Mouse (Mus musculus) cerebellum, postnatal 10 days (tissue): Measurements from ENCODE around the gene Mrps31.

ENCODE experiments used
- DNase-seq, 2 experiments: peaks; one replicate each; pipeline ENCODE4 v3.0.0; 2021; ENCODE audit warnings: mixed read lengths in 2 of 2

Gene Mrps31

GRCm38 (mm10) chr8:22411282-22411702 is at the start of gene Mrps31:
TSS of gene Mrps31 (plus strand) at chr8:22411361.
- DNase-seq, result peak; percentile 87 to 89

DNA sequence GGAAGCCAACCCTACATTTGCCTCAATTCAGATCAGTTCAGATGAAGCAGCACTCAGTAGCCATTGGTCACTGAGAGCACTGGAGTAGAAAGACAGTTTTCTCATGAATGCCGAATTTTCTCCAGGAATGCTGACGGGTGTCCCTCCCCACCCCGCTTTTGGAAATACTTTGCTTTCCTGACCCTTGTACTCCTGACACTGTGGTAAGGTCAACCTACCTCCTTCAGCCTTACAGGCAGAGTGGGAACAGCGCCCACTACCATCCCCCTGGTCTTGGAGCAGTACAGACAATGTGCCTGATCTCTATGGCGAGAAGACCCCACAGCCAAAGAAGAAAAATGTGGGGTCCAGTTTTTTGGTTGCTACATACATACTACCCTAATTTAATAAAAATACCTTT is 34.9 kb upstream of the Mrps31 start:
- no peak for DNase-seq

- peak; percentile 66 to 71 for DNase-seq
Measured at GRCm38 (mm10) chr8:22376903-22377302, 34.3 kb upstream of the Mrps31 start.

DNA sequence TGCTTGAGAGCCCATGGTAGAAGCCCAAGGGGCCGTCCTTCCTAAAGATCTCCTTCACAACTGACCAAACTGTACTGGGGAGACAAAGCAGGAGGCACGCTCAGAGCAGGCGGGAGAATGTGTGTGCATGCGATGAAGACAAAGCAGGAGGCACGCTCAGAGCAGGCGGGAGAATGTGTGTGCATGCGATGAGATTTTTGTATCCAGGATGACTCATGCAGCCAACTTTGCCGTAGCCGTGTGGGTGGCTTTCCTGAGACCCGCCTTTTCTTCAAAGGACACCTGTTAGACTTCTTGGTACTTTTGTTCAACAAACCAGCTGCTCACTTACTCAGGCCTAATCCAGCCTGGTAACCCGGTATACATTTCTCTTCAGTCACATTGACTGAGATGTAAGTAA is 30.2 kb upstream of the Mrps31 start:
- no peak for DNase-seq

DNA sequence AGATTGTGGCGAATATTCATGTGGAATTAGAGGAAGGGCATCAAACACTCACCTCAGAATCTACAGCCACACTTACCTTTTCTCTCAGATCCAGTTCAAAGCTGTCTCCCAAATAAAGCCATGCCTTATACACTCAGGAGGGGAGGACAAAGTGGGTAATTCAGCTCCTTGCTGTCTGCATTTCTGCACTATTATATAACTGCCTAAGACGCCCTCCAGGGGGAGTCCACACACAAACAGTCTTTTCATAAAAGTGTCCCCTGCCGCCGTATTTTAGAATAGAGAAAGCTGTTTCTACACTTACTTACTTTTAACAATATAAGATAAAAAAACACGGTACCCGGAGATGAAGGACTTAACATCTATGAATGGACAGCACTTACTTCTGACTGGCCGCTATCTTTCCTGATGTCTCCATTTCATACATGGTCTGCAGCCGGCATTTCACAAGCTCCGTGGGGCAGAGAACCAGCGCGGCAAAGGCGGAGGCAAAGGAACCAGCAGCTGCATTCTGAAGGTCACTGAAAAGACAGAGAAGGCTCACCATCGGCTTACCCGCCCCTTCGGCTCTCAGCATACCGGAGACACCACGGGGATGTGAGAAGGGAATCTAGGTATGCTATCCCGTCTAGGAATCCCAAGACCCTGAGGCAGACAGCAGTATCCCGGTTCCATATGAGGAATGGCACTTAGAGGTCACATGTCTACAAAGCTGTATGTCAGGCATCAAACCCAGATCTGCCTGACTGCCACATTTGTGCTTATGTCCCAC is 28.2 kb upstream of the Mrps31 start:
- no peak for DNase-seq

GRCm38 (mm10) chr8:22385158-22385557 is 26.0 kb upstream of the Mrps31 start:
- no peak for DNase-seq

- DNase-seq, result no peak
Measured at GRCm38 (mm10) chr8:22389874-22390273, 21.3 kb upstream of the Mrps31 start.

DNA sequence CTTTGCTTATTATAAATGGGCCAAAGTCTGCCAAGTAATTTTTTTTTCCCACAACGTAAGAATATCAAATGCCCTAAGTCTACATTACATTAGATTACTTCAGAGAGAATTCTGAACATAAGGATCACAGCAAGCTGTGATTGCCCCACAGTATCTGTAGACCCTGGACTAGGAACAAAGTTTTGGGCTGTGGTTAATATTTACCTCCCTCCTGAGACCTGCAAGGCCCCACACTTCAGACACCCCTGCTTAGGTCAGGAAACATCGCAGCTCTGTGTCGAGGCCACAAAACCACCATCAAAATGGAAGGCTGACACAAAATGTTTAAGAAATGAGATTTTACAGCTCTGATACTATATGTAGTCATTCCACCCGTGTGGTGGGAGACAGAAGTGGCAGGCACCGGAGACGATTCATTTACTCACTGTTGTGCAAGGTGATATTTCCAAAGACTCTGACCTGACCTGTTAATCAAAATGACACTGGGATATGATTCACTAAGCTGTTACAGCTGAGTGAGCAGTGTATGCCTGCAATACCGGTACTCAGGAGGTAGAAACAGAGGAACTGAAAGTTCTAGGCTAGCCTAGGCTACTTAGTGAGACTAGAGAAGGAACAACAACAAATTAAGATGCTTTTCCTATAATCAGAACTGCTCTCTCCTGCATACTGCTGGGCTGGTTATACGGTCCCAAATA is 20.2 kb upstream of the Mrps31 start:
- DNase-seq, result no peak

DNA sequence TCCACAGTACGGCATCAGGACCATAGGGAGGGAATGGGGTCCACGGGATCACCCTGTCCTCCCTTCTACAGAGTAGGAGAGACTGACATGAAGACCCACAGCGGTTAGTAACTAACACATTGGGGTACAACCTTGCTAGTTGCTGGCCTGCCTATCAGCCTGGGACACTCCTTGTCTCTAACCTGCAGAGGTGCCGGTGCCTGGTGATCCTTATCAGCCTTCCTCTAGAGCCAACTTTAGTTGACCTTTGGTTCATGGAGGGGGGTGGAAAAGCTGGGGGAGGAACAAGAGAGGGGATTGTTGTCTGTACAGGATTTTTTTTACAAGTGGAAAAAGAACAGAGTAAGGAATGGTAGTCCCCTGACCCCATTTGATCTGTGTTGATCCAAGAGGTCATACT is 16.7 kb upstream of the Mrps31 start:
- no peak for DNase-seq

DNA sequence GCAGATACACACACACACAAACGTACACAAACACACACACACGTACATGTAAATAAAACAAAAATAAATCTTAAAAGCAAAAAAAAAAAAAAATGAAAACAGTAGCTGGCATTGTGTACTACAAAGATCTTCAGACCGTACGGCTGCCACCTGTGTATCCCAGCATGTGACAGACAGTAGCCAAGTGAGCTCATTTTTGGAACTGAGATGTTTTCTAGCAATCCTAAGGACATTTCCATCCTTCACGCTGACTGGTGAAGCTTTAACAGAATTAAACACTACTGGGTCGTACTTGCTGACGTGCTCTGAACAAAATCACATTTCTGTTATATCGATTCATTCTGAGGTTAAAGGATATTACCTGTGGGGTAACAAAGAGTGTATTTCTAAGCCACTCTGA is 15.9 kb upstream of the Mrps31 start:
- DNase-seq, result peak; percentile 26 to 36

DNA sequence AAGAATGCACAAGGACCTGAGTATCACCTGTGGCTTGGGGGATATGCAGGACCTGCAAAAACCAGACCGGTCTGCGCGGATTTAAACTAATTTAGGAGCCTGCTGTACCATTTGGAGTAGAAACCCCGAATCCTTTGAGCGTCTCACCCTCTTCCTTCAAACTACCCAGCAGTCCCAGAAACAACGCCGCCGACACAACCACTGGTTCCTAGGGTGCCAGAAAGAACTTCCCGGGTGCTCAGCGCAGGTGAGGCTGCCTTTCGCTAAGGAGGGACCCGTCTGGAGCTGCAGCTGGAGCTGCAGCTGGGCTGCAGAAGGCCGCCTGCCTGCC is 13.4 kb upstream of the Mrps31 start:
- DNase-seq, result no peak

DNA sequence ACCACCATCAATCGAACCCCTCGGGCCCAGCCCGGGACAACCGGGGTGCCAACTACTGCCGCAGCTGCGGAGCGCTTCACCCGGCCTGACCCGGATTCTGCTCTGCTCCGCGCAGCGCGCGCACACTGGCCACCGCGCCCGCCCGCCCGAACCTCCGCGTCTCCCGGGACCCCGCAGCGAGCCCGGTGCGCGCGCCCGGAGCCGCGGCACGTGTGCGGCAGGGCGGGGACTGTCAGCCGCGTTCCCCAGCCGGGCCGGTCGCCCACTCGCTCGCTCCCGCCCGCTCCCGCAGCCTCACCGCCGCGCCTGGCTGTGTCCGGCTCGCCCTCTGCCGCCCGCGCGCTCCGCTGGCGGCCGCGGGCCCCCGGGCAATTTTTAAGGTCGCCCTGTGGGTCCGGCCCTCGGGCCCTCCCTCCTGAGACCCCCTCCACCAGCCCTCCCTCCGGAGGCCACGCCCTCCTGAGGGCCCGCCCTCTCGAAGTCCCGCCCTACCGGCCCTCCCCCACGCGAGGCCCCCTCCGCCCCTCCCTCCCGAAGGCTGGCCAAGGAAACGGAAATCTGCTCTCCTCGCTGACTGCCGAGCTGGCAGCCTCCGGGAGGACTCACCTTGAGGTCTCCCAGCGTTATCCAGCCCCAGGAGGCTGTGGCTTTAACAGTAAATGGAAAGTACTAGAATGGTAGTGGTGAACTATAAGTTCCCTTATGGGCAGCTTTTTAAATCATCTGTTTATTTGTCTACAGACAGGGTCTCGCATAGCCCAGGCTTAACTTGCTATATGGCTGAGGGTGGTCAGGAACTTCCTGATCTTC is 12.8 kb upstream of the Mrps31 start, which contains the start of gene Slc25a15:
TSS of gene Slc25a15 (minus strand) at position 456 of the 810 bp plus-strand sequence.
- DNase-seq, result peak; percentile 95 to 97

DNA sequence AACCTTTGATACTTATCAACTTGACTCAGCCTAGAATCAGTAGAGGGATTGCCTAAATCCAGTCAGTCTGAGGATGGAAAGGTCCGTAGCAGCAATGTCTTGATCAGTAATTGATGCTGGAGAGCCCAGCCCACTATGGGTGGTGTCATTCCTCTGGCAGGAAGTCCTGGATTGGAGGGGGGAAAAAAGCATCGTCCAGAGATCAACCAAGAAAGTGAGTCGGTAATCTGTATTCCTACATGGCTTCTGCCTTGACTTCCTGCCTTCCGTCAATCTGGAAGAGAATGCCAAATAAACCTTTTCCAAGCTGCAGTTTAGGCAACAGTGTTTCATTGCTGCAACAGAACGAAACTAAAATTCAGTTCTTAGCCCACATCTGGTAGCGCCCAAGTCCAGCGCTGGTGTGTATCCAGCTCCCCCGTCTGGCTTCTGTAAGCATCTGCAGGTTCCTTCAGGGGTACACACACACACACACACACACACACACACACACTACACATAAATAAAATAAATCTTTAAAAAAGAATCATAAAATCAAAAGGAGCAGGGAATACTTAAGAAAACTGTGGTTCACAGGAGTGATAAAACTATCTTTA is 11.8 kb upstream of the Mrps31 start:
- peak in 1 of 2 experiments; percentile 24 for DNase-seq

GRCm38 (mm10) chr8:22400593-22400992 is 10.6 kb upstream of the Mrps31 start:
- no peak for DNase-seq

DNA sequence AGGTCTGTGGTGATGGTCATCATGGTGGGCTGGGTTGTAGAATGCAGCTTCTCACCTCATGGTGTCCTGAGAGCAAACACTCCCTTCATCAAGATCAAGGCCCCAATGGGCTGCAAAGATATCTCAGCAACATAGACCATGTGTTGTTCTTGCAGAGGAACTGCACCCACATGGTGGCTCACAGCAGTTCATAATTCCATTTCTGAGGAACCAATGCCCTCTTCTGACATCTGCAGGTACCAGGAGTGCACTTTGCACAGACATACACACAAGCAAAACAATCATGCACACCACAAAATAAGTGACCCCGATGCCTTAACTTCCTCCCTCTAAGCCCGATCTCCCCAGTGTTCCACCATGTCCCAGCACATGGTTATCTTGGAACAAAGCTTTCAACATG is 7.9 kb upstream of the Mrps31 start:
- no peak for DNase-seq

DNA sequence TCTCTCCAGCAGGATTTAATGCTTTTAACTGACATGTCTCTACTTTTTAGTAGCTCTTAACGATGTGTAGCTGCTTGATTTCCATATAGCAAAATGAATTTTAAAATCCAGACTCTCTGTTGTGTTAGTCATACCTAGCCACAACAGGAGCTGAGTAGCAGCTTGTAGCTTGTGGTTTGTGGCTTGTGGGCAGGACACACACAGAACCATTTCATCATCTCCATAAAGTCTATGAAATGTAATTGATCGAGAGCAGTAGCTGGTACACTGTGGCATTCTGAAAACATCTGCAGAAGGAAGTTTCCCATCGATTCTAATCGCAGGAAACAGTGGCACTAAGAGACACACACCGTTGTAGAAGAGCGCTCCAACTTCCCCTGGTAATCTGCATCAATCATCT is 5.4 kb upstream of the Mrps31 start:
- DNase-seq, result no peak

DNA sequence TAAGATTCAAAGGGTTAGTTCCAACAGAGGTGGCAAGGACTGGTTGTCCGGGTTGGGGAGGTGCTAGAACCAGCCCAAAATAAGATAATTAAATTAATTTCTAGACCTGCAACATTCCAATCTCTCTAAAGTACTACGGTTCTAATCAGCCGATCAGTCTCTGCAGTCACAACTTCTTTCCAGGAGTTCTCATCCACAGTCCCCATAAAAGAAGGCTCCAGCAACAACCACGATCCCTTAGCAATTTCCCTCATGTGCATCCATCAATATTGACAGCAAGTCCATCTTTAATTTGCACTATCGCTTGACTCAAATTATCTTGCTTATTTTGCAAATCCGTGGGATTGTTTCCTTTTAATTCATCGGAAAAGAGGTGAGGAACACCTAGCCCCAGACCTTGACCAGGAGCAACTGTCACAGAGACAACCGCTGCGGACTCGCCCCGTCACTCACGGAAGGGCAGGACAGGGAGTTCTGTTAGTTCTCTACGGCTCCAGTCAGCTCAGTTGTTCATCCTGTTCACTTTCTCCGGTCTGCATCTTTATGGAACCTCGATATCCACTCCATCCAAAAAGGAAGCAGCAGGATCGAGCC is 376 bp upstream of the Mrps31 start:
- DNase-seq, result no peak

- no peak for DNase-seq
Measured at GRCm38 (mm10) chr8:22411971-22412370, 810 bp downstream of the Mrps31 start.
